Mouse (Mus musculus) CH12.LX (cell line): ENCODE results near the gene Psmd12.

Source experiments
- CHD1 ChIP-seq: IDR thresholded peaks from 2 replicates; pipeline ENCODE4 v1.6.1; 2012; ENCODE audit warnings: low read depth, low read length, improper control_type of control experiment, inconsistent platforms
- CTCF ChIP-seq, 2 experiments: IDR thresholded peaks in 1 of 2; conservative IDR thresholded peaks in 1 of 2; 2 replicates each; pipeline ENCODE4 v1.5.1; 2011 to 2012; ENCODE audit warnings: low read depth in 2 of 2, low read length in 2 of 2, improper control_type of control experiment in 1 of 2, inconsistent platforms in 1 of 2, mild to moderate bottlenecking in 1 of 2, moderate library complexity in 1 of 2
- E2F4 ChIP-seq: IDR thresholded peaks from 2 replicates; pipeline ENCODE4 v1.6.1; 2011; ENCODE audit warnings: low read depth, low read length, improper control_type of control experiment; ENCODE audit not compliant: insufficient replicate concordance
- IRF4 ChIP-seq: IDR thresholded peaks from 2 replicates; pipeline ENCODE4 v1.6.1; 2014; ENCODE audit warnings: low read depth, mild to moderate bottlenecking, inconsistent platforms, low read length, improper control_type of control experiment
- MAX ChIP-seq: IDR thresholded peaks from 2 replicates; pipeline ENCODE4 v1.6.1; 2011; ENCODE audit warnings: low read length, improper control_type of control experiment
- MAZ ChIP-seq: IDR thresholded peaks from 2 replicates; pipeline ENCODE4 v1.6.1; 2012; ENCODE audit warnings: low read depth, mild to moderate bottlenecking, inconsistent platforms, low read length, improper control_type of control experiment, moderate library complexity
- MYC ChIP-seq: IDR thresholded peaks from 2 replicates; pipeline ENCODE4 v1.6.1; 2011; ENCODE audit warnings: low read depth, mild to moderate bottlenecking, improper control_type of control experiment, low read length
- NELFE ChIP-seq: IDR thresholded peaks from 2 replicates; pipeline ENCODE4 v1.6.1; 2011; ENCODE audit warnings: low read depth, low read length, improper control_type of control experiment
- POLR2A ChIP-seq: IDR thresholded peaks from 2 replicates; pipeline ENCODE4 v1.6.1; 2011; ENCODE audit warnings: low read depth, mild to moderate bottlenecking, improper control_type of control experiment, low read length
- TCF12 ChIP-seq: IDR thresholded peaks from 2 replicates; pipeline ENCODE4 v1.6.1; 2014; ENCODE audit warnings: low read depth, mild to moderate bottlenecking, inconsistent platforms, low read length, improper control_type of control experiment
- ZKSCAN1 ChIP-seq: IDR thresholded peaks from 2 replicates; pipeline ENCODE4 v1.6.1; 2012; ENCODE audit warnings: low read depth, inconsistent platforms, low read length, improper control_type of control experiment, borderline replicate concordance
- ZNF384 ChIP-seq: IDR thresholded peaks from 2 replicates; pipeline ENCODE4 v1.6.1; 2012; ENCODE audit warnings: low read depth, low read length, improper control_type of control experiment, inconsistent platforms

- no peak for TF ChIP-seq ZNF384
- TF ChIP-seq MYC, result peak; percentile 20; the same call in 1 of the 2 replicates
- 0 out of 2 replicates have a peak, but pooled peaks have one; percentile 52 for TF ChIP-seq MAZ
- peak; percentile 56; the same call in 1 of the 2 replicates for TF ChIP-seq NELFE
- no peak for TF ChIP-seq ZKSCAN1
- no peak for TF ChIP-seq E2F4
- peak; percentile 75 for TF ChIP-seq POLR2A
- TF ChIP-seq TCF12, result peak; percentile 50
- TF ChIP-seq CTCF (conservative IDR thresholded peaks at IDR 0.05 in 1 of 2, IDR thresholded peaks at IDR 0.05 in 1 of 2; ENCODE audit: low read depth in 2 of 2, low read length in 2 of 2), result 0 out of 4 replicates have a peak, but pooled peaks of 1 of the 2 experiments have one; percentile 4
- TF ChIP-seq IRF4, result no peak; the same call in 1 of the 2 replicates
- 0 out of 2 replicates have a peak, but pooled peaks have one; percentile 34 for TF ChIP-seq MAX
- TF ChIP-seq CHD1, result no peak
These were observed 8.7 kb upstream of the Psmd12 start, which contains the start of gene Pitpnc1 for GRCm38 (mm10) chr11:107470521-107471041.
